Mouse (Mus musculus): ENCODE measurements around the gene Cntn5.

DNA sequence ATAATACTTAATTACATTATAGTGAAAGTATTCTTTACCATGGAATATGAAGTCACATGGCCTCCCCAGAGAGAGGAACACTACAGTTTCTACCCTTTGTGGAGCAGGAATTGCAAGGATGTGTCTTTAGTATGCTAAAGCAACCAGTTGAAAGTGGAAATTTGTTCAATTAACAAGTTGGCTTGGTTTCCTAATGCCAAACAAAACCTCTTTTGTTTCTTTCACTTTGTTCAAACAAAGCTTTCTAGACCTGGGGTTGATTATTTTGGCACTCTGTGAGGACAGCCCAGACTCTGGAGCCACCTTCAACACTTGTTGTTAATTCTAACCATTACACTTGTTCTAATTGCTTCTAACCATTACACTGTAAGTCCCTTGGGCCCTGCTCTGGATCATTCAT lies 718.5 kb downstream of the Cntn5 start:
- TF ChIP-seq CTCF (conservative IDR thresholded peaks at IDR 0.05; ENCODE audit: low read length), result no peak
- no peak for TF ChIP-seq POU5F1 (IDR thresholded peaks at IDR 0.05; ENCODE audit: borderline replicate concordance, low read length)
- TF ChIP-seq NANOG (IDR thresholded peaks at IDR 0.05; ENCODE audit: borderline replicate concordance, low read length), result peak; percentile 72; the same call in 1 of the 2 replicates
